Mouse (Mus musculus) C2C12 (cell line): Measurements from ENCODE around the gene Adgrg1.

ENCODE experiments used
- CTCF ChIP-seq: IDR thresholded peaks from one replicate; pipeline ENCODE4 v1.5.1; 2011; ENCODE audit not compliant: control insufficient read depth, insufficient read depth, insufficient read length
- MYOD1 ChIP-seq: IDR thresholded peaks from one replicate; pipeline ENCODE4 v1.6.1; 2011; ENCODE audit warnings: low read depth; ENCODE audit not compliant: control insufficient read depth, insufficient read length

- no peak for TF ChIP-seq CTCF
- no peak for TF ChIP-seq MYOD1
Measured at GRCm38 (mm10) chr8:94933918-94934317, 40.6 kb upstream of the Adgrg1 start.
